Mouse (Mus musculus) lung, postnatal 4 days (tissue): Measurements from ENCODE around the gene Mt1.

Experiments used
- DNase-seq, 2 experiments: peaks; one replicate each; pipeline ENCODE4 v3.0.0; 2021

Gene Mt1

DNA sequence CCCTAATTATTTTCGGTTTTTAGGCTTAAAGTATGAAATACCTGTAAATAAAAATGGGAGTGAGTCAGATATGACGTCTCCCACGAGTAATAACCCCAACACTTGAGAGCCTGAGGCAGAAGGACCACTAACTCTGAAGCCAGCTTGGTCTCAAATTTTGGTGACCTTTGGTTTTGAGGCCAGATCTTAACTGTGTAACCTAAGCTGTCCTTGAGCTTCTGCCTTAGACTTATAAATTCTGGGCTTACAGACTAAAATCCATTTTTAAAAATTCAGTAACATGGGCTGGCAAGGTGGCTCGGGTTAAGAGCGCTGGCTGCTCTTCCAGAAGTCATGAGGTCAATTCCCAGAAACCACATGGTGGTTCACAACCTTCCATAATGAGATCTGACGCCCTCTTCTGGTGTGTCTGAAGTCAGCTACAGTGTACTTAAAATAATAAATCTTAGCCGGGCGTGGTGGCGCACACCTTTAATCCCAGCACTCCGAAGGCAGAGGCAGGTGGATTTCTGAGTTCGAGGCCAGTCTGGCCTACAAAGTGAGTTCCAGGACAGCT lies 5.0 kb upstream of the Mt1 start:
- no peak for DNase-seq

DNA sequence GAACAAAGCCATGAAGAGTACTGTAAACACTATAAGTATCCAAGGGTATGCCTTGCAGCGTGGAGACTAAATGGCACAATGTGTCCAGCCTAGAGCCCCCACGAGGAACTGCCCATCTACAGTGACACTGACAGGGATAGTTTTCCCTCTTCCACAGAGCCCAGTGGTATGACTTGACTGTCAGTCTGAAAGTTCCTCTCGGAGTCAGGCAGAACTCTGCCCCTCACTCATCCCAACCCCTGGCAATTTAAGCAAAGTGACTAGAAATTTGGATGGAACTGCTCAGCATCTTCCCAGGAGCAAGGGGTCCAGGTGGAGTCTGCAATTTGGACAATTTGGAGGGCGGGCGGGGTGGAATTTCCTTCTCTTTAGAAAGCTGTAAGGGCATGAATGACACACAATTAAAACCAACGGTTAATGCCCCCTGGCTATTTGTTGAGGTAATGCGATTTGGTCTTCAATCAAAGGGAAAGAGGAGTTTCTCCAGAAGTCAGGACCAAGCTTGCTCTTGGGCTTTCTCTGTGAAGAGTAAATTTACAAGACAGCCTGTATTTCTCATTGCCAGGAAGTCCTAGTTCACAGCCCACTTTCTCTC lies 4.2 kb upstream of the Mt1 start:
- DNase-seq = no peak

DNA sequence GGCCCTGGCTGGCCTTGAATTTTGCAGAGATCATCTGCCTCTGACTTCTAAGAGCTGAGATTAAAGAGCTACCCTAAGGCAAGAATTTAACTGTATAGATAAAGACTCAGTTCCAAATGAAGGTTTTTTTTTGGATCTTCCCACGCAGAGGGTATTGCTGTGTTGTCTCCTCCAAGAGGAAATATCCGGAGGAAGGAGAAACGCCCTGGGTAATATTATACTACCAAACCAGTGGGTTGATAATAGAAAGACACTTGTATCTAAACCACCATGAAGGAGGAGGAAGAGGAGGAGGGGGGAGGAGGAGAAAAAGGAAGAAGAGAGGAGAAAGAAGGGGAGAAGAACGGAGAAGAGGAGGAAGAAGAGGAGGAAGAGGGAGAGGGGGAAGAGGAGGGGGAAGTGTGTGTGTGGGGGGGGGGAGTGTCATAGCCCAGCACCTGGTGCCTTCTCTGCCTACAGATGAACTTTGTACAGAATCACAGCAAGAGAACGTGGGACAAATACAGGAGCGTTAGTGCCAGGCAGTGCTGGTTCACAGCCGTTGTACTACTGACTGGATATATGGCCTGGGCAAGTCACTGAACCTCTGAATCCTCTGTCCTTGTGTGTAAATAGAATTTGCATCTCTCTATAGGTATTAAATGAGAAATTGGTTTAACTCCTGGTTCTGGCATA lies 1.0 kb upstream of the Mt1 start:
- DNase-seq = no peak

DNA sequence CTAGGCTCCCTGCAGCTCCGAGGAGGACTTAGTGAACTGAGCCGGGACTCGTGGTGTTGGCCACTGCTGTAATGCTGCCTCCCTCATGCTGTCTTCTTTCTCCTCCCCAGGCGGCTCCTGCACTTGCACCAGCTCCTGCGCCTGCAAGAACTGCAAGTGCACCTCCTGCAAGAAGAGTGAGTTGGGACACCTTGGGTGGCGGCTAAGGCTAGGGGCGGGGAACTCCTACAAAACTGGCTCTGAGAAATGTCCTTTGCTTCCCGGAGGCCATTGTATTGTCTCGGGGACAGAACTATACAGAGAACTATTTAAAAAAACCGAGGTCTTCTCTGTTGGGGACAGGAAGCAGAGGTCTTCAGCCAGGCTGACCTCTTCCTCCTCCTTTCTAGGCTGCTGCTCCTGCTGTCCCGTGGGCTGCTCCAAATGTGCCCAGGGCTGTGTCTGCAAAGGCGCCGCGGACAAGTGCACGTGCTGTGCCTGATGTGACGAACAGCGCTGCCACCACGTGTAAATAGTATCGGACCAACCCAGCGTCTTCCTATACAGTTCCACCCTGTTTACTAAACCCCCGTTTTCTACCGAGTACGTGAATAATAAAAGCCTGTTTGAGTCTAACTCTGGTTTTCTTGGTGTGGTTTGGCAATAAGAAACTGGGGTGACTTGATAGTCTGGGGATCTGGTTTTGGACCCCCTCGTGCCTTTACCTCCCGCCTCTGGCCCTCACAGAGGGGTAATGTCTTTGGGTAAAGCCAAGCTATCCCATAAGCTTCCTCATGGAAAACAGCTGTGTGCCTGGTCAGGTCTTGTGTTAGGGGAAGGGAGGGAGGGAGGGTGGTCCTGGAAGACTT lies 1.1 kb downstream of the Mt1 start:
- peak; percentile 19 to 31 for DNase-seq

- no peak for DNase-seq
Observed at GRCm38 (mm10) chr8:94180561-94180908, 1.7 kb downstream of the Mt1 start.

DNA sequence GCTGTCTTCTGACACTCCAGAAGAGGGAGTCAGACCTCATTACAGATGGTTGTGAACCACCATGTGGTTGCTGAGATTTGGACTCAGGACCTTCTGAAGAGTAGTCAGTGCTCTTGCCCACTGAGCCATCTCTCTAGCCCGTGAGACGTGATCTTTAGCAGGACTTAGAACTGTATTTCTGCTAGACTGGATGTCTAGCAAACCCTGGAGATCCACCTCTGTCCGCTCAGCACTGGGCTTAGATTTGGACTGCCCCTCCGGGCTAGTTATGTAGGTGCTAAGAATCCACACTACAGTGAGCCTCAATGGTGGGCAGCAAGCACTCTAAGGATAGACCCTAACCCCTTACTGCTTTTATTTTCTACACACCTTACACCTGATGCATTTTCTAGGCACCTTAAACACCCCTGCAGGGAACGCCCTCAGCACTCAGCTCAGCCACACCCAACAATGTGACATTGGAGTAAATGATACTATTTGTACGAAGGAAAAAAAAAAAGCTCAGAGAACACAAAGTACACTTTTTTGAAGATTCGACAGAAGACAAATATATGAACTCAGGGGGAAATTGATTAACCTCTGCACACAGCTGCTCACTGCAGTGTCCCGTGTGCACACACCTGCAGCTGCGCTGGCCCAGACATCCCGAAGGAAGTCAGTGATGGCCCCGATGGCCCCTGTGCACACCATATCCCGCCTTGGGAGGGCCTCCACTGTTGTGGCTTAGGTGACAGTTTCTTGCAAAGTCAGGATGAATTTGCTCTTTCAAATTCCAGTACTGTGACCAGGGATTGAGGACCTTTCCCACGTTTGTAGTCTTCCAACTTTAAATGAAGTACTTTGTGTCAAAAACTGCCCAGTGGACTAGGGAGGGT lies 3.4 kb downstream of the Mt1 start:
- DNase-seq = no peak

DNA sequence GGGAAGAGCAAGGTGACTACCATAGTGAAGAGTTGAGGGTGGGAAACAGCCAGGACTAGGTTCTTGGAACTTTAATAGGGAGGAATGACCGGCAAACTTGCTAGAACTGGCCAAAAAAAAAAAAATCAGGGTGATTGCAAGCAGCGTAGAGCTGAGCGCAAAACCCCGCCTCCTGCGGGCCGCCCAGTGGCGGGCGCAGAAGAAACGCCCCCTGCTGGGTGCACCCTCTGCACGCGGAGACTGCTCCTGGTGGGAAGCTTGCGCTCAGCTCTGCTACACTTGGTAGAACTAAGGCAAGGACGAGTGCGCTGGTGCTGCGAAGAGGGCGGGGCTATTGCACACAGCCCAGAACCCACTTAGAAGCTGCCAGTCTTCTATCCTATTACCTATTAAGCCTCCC lies 4.2 kb downstream of the Mt1 start:
- DNase-seq = peak; percentile 84 to 90

- peak in 1 of 2 experiments; percentile 29 for DNase-seq
Observed at GRCm38 (mm10) chr8:94184357-94184843, 5.5 kb downstream of the Mt1 start.

DNA sequence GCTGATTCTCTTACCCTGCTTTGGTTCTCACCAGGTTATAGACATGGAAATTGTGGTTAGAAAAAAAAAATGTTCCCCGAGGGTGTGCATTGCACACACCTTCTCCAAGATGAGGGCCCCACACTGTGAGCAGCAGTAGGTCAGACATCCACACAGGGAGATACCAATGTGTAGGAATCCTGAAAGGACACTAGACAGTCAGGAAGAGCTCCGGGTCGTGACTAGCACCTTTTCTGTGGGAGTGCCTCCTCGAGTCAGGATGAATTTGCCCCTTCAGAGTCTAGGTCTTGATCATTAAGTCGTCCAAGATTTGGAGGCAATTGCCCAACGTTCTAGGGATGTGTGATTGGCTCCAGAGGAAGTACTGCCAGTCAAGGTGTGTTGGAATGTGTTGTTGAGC lies 6.9 kb downstream of the Mt1 start:
- no peak for DNase-seq

DNA sequence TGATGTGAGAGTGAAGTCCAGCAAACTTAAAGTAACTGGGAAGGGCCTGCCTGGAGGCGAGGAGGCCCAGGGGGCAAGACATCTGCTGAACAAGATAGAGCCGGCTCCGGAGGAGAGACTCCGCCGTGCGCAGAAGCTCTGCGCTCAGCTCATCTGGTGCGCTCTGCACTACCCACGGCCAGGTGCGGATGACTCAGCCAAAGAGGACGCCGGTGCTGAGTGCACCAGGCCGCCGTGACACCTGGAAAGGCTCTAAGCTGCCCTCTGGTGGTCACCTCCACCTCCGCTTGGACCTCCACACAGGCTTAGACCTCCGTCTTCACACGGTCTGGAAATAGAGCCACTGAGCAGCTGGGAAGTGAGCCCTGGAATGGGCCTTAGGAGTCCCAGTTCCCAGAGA lies 7.7 kb downstream of the Mt1 start:
- peak; percentile 84 to 86 for DNase-seq

GRCm38 (mm10) chr8:94187290-94188002 lies 8.6 kb downstream of the Mt1 start:
- no peak for DNase-seq

GRCm38 (mm10) chr8:94189275-94190031 lies 10.6 kb downstream of the Mt1 start:
- no peak for DNase-seq

GRCm38 (mm10) chr8:94191101-94191691 lies 12.3 kb downstream of the Mt1 start:
- peak; percentile 84 to 86 for DNase-seq

DNA sequence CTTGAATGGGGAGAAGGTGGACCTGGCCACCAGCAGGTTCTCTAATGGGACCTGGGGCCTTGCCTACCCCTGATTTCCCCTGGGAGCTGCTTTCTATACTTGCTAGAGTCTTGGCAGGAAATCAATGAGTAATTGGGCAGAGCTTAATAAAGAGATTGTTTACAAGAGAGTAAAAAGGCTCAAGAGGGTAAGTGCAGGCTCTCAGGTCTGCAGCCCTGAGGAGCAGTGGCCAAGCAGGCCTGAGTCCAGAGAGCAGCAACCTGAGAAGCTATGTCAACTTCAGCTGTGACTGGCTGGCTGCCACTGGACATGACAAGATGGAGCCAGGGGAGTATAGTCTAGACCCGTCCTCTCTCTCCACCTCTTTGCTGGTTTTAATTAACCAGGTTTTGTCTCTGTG lies 14.0 kb downstream of the Mt1 start:
- DNase-seq = peak in 1 of 2 experiments; percentile 37

DNA sequence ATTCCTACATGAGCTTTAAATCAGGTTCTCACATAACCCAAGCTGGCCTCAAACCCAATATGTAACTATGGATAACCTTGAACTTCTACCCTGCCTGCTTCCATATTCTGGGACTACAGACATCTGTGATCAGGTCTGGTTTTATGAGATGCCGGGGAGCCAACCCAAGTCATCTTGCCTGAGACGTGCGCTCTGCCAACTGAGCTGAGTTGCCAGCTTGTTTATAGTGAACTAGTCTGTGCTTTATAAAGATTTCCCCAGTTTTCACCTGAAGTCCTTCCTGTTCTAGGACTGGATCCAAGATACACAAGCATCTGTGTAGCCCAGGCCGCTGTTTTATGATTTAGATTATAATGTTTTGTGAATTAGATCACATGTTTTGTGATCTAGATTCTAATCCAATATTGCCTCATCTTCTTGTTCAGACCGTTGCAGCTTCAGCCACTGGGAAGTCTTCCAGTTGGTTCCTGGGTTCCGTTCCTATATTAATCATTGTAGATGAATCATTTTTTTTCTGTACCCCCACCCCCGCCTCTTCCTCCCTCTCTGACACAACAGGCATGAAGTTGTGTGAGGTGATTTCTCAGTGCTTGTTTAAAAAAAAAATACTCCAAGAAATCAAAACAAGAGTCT lies 15.8 kb downstream of the Mt1 start:
- DNase-seq = no peak

- peak in 1 of 2 experiments; percentile 76 for DNase-seq
Observed at GRCm38 (mm10) chr8:94199202-94199869, 20.5 kb downstream of the Mt1 start.

DNA sequence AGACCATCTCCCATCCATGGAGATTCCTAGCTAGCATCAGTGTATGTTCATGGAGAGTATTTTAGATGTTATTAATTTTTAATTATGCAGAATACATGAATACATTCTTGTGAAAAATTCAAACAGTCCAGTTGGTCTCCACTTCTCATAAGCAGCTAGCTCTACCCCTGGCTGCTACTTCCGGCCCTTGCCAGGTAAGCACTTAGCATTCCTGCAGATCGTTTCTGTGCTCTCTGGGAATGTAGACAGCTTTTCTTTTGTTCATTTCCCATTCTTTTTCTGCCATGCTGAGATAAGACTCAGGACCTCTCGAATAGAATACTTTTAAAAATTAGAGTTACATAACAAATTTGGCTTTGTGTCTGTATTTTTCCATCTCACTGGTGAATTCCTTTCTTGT lies 25.2 kb downstream of the Mt1 start:
- peak in 1 of 2 experiments; percentile 42 for DNase-seq

DNA sequence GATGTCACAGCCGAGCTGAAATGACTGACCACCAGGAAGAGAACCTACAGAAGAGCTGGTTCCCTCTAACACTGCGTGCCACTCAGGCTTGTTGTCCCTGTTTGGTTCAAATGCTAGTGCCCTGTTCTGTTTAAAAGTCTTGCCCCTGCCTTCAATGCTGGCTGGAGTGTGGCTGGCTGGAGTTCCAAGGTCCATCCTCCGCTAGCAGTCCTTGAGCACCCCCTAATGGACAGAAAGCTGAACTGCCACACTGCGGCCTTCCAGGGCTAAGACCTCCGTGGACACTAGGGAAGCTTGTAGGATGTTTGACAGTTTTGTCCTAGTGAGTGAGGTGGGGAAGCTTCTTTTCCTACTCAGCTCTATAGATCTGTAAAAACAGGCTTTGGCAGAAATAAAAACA lies 26.9 kb downstream of the Mt1 start:
- DNase-seq = peak; percentile 66 to 82

- no peak for DNase-seq
Observed at GRCm38 (mm10) chr8:94206256-94206655, 27.4 kb downstream of the Mt1 start.

- no peak for DNase-seq
Observed at GRCm38 (mm10) chr8:94207491-94207890, 28.6 kb downstream of the Mt1 start.
